Mouse (Mus musculus): Measurements from ENCODE around the gene Srms. TPM values are rescaled to one million over a fixed set of nuclear protein-coding genes. Genes with fewer than 3 reads are reported as not detected.

Srms gene
- polyA plus RNA-seq, 1 experiment = 0.51 TPM

DNA sequence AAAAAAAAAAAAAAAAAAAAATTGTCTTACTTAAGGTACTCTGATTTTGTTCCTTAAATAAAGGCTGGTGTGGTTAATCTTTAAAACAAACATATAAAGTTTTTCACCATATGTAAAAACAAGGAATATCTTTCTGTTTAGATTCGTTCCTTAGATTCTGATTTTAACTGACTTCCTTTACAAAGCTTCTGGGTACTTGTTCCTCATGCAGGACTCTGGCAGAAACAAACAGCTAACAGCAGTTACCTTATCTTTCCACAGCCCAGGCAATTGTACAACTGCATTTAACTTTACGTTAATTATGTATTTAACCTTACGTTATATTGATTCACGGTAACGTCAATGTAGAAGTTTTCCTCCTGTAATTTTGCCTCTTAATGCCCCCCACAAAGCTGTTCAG, 46.5 kb downstream of the Srms start:
- DNase-seq (ENCODE audit: low spot score) = no peak

DNA sequence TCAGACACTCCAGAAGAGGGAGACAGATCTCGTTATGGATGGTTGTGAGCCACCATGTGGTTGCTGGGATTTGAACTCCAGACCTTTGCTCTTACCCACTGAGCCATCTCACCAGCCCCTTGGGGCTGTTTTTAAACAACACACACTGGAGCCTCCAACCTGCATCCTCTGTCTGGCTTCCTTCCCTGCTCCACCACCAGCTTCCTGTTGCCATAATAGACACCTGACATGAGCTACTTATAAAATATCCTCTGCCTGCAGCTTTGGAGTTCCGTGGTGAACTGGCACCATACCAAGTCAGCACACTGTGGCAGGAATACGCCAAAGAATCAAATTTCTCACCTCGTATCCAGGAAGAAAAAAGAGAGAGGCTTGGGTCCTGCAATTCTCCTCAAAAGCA, 52.2 kb downstream of the Srms start:
- no peak for DNase-seq (ENCODE audit: low spot score)

DNA sequence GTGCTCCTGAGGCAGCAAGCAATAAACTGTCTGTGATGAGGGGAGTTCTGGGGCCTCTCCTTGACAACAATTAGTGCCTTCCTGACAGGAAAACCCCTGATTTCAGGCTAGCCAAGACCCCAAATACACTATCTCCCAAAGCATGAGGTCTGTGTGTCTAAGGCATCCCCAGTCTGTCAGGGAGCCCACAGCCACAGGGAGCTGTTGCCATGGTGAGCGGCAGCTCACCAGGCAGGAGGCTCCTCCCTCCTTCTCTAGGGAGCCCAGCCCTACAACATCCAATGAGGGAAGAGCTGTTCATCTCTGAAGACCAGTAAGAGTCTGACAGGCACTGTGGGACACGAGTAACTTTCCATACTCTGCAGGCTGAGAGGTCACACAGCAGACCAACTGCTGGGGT, 53.2 kb downstream of the Srms start:
- no peak for DNase-seq (ENCODE audit: low spot score)

GRCm38 (mm10) chr2:181159091-181159514, 53.9 kb downstream of the Srms start:
- DNase-seq (ENCODE audit: low spot score) = no peak

DNA sequence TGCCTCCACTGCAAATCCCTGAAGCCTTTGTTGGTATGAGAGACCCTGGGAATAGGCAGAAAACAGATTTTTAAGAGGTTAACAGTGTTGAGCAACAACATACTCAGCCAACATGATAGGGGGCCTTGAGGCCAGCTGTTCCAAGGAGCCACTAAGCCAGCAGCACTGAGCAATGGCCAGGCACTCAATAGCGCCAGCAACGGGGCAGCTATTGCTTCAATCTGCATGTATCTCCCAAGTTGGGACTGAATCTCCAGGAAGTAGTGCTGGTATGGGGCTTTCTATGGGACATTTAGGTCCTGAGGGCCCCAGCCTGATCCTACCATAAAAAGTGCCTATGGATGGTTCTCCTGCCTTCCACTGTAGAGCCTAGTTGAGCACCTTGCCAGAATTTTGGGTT, 54.5 kb downstream of the Srms start:
- no peak for DNase-seq (ENCODE audit: low spot score)

GRCm38 (mm10) chr2:181157716-181158302, 55.2 kb downstream of the Srms start:
- DNase-seq (ENCODE audit: low spot score) = no peak

GRCm38 (mm10) chr2:181157180-181157579, 55.8 kb downstream of the Srms start:
- DNase-seq (ENCODE audit: low spot score) = no peak

DNA sequence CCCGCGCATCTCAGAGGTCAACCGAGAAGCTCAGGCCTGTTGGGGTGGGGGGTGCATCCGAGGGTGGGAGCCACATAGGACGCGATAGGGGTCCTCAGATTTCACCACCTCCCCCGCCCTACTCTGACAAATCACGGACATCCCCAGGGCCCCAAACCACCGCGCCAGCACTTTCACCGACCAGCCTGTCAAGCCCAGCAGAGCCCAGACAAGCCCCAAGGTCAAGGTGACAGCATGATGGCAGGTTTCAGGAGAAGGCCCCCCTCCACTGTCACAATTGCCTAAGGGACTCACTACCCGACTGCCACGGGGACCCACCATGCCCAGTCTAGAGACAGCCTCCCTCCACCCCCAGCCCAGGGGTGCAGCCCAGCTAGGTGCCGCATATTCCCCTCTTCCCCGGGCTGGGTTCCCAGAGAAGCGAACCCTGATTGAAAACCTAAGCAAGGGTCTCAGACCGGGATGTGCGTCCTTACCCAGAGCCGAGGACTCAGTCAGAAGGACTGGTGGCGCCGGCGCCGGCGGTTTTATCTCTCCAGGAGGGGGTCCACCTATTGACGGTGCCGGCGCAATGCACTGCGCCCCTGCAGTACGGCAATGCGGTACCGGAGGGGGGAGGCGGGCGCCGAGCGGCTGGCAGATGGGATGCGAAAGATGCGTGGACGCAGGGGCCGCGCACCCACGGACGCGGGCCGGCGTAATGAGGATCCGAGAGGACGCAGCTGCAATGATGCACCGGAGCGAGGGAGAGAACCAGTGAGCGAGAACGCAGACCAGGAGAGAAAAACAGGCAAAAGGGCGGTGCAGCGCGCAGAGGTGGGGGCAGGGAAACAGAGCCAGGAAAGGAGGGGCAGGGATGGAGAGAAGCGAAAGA, 56.5 kb downstream of the Srms start, which contains the start of gene Eef1a2:
Eef1a2 (minus strand) TSS at position 767 of the 874 bp plus-strand sequence.
- no peak for DNase-seq (ENCODE audit: low spot score)

DNA sequence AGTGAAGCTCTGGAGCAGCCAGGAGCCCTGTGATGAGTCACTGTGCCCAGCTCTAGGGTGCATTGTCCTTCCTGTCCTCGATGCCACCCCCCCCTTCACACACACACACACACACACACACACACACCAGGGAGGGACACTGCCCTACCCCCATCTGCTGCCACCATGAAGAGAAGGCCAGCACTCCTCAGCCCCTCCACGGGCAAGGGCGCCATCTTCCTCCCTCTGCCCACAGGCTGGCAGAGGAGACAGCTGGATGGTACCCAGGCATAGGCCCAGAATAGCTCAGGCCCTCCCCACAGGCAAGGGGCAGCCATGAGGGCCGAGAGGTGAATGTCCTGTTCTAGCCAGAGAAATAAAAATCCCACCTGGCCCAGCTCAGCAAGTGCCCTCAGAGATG, 57.2 kb downstream of the Srms start:
- DNase-seq (ENCODE audit: low spot score) = no peak

Other genes starting within 250 kb of the Srms start
- 68.7 and 77.1 TPM in 2 replicates for gene Arfgap1, start 246.0 kb downstream of the Srms start, polyA plus RNA-seq (2012; rRNA removed)
- 4.1 and 4.5 TPM in 2 replicates for gene Col20a1, start 226.7 kb downstream of the Srms start, polyA plus RNA-seq (2012; rRNA removed)
- 0.03 TPM in 2 replicates for gene Chrna4, start 169.6 kb downstream of the Srms start, polyA plus RNA-seq (2012; rRNA removed)
- 0.07 and 0.12 TPM in 2 replicates for gene Kcnq2, start 77.9 kb downstream of the Srms start, polyA plus RNA-seq (2012; rRNA removed)
- 0.48 and 0.97 TPM in 2 replicates for gene Eef1a2, start 56.2 kb downstream of the Srms start, polyA plus RNA-seq (2012; rRNA removed)
- gene Ppdpf, start 25.9 kb downstream of the Srms start, polyA plus RNA-seq (2012; rRNA removed) = 116 and 147 TPM in 2 replicates
- gene Ptk6, start 10.4 kb downstream of the Srms start, polyA plus RNA-seq (2012; rRNA removed) = 0.04 and 0.07 TPM in 2 replicates
- gene Fndc11, start 6.8 kb upstream of the Srms start, polyA plus RNA-seq (2012; rRNA removed) = 0.23 and 0.27 TPM in 2 replicates
- 10.9 and 11.4 TPM in 2 replicates for gene Helz2, start 28.8 kb upstream of the Srms start, polyA plus RNA-seq (2012; rRNA removed)
- gene Gmeb2, start 74.8 kb upstream of the Srms start, polyA plus RNA-seq (2012; rRNA removed) = 18.1 and 21.0 TPM in 2 replicates
- 1.1 and 1.3 TPM in 2 replicates for gene Stmn3, start 101.3 kb upstream of the Srms start, polyA plus RNA-seq (2012; rRNA removed)
- 42.1 and 55.2 TPM in 2 replicates for gene Rtel1, start 106.6 kb upstream of the Srms start, polyA plus RNA-seq (2012; rRNA removed)
- 36.7 and 41.9 TPM in 2 replicates for gene Zgpat, start 151.7 kb upstream of the Srms start, polyA plus RNA-seq (2012; rRNA removed)
- 67.5 and 73.0 TPM in 2 replicates for gene Arfrp1, start 152.2 kb upstream of the Srms start, polyA plus RNA-seq (2012; rRNA removed)
- gene Lime1, start 166.9 kb upstream of the Srms start, polyA plus RNA-seq (2012; rRNA removed) = 26.6 and 36.3 TPM in 2 replicates
- gene Zbtb46, start 246.2 kb upstream of the Srms start, polyA plus RNA-seq (2012; rRNA removed) = 4.4 and 4.6 TPM in 2 replicates

All from urinary bladder, adult 2 months (tissue).